Mouse (Mus musculus): Measurements from ENCODE around the gene Card9. TPM values are rescaled to one million over a fixed set of nuclear protein-coding genes. Genes with fewer than 3 reads are reported as not detected.

Card9 gene
- total RNA-seq, 4 experiments from 2014 or later: 1.6 to 3.9 (median 3.0) TPM

DNA sequence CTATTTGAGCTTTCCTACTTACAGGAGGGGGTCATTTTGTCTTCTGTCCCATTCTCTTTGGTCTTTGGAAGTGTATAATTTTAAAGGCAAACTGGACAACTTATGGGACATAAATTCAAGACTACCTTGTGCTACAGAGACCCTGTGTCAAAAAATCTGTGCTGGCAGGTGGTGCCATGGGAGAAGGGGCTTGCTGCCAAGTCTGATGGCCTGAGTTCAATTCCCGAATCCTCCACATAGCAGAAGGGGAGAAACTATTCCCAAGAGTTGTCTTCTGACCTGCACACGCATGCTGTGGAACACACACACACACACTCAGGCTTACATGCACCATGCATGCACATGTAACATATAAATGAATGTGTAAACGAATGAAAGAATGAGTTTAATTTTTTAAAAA, 54.0 kb downstream of the Card9 start:
- no peak for DNase-seq (ENCODE audit: low spot score in 2 of 2)

DNA sequence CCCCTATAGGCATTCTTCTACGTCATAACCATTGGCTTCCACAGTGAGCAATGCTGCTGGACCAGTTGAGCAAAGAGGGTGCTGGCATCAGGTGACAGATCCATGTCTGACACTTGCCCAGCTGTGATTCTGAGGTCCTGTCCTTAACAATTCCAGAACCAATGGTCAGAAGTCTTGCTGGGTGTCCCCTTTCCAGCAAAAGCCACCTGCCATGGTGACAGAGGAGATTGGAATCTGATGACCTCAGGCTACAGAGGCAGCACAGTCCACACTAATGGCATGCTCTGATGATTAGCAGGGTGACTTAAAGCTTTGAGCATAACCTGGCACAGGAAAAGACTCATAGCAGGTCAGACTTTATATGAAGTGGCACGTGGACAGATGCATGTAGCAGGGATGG, 55.2 kb downstream of the Card9 start:
- DNase-seq (ENCODE audit: low spot score in 2 of 2): no peak

DNA sequence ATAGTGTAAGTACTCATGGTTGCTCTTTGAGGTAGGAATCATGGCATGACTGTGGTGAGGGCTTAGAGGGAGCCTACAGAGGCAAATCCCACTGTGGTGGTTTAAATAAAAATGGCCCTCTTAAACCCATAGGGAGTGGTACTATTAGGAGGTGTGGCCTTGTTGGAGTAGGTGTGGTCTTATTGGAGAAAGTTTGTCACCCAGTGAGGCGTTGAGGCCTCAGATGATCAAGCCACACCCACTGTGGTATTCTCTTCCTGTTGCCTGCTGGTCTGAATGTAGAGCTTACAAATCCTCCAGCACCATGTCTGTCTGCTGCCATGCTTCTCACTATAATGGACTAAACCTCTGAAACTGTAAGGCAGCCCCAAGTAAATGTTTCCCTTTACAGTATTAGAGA, 56.0 kb downstream of the Card9 start:
- DNase-seq (ENCODE audit: low spot score in 2 of 2): no peak

Other genes starting within 250 kb of the Card9 start
- gene Nacc2, start 237.7 kb downstream of the Card9 start, total RNA-seq (2022): 10 to 100 TPM; 82.0 to 82.9 (median 82.7) TPM
- under 1 TPM in 3 of 4 experiments, not detected in 1; 0.21 to 0.42 (median 0.22) TPM for gene Lhx3, start 152.6 kb downstream of the Card9 start, total RNA-seq (2022)
- gene Qsox2, start 123.4 kb downstream of the Card9 start, total RNA-seq (2022): 10 to 100 TPM; 23.1 to 26.6 (median 25.7) TPM
- gene Ccdc187, start 66.4 kb downstream of the Card9 start, total RNA-seq (2022): 1 to 10 TPM; 6.0 to 6.7 (median 6.4) TPM
- gene Gpsm1, start 45.4 kb downstream of the Card9 start, total RNA-seq (2022): 10 to 100 TPM; 58.9 to 66.8 (median 60.5) TPM
- gene Dnlz, start 8.8 kb downstream of the Card9 start, total RNA-seq (2022): 10 to 100 TPM; 24.5 to 27.8 (median 26.1) TPM
- gene Snapc4, start 19.7 kb upstream of the Card9 start, total RNA-seq (2022): 10 to 100 TPM; 52.6 to 88.3 (median 75.3) TPM
- gene Entr1, start 28.4 kb upstream of the Card9 start, total RNA-seq (2022): 100 to 1,000 TPM; 130 to 136 (median 133) TPM
- gene Pmpca, start 28.4 kb upstream of the Card9 start, total RNA-seq (2022): 10 to 100 TPM; 90.0 to 96.3 (median 92.2) TPM
- 10 to 100 TPM; 23.8 to 29.1 (median 25.7) TPM for gene Inpp5e, start 48.3 kb upstream of the Card9 start, total RNA-seq (2022)
- 10 to 100 TPM; 41.2 to 50.9 (median 43.0) TPM for gene Sec16a, start 84.3 kb upstream of the Card9 start, total RNA-seq (2022)
- gene Notch1, start 155.7 kb upstream of the Card9 start, total RNA-seq (2022): 10 to 100 TPM; 23.3 to 28.8 (median 26.6) TPM
- gene Egfl7, start 219.1 kb upstream of the Card9 start, total RNA-seq (2022): 10 to 100 TPM; 63.8 to 88.2 (median 66.2) TPM
- gene Gm20532, start 225.7 kb upstream of the Card9 start, total RNA-seq (2022): not detected
- gene Agpat2, start 243.5 kb upstream of the Card9 start, total RNA-seq (2022): 1 to 10 TPM; 1.5 to 3.9 (median 3.6) TPM

All from left cerebral cortex, adult 8-10 months (tissue).